Comparison of ENCODE assay signal across 24 mouse cellular contexts in genomic region chr3:131159881-131160615, GRCm38 (mm10). TPM values are rescaled to one million over a fixed set of nuclear protein-coding genes. Genes with fewer than 3 reads are reported as not detected.
DNase-seq lines count a peak whose midpoint lies in the region; ATAC-seq and TF ChIP-seq lines count a peak whose summit lies in the region.
"Had no signal": no experiment of that assay in that cellular context is flagged by ENCODE, and none has a peak within 500 bp of the region (broad histone marks: within the 10 kb centered on the region; RNA-seq: fewer than 3 reads in every experiment).

No protein-coding gene starts in this region.

- 67% methylated on average over 14 of the region's 14 CpGs for WGBS in spleen, adult 2 months
- 25% methylated on average over 14 of the region's 14 CpGs for WGBS in forebrain, embryonic 16.5 days

- peaks cover 22% of the 10 kb centered on the region; the same call in 1 of the 2 replicates for H3K4me1 ChIP-seq in spleen, adult 2 months (ENCODE audit: control insufficient read depth, insufficient read depth, insufficient read length)
- peaks cover 12 to 25% of the 10 kb centered on the region in 2 experiments for H3K4me1 ChIP-seq in CH12.LX (ENCODE audit: control insufficient read depth in 1 of 2, insufficient read depth in 2 of 2)
- peaks cover 28% of the 10 kb centered on the region for H3K4me1 ChIP-seq in forebrain, embryonic 16.5 days (replicated peaks; ENCODE audit: control insufficient read depth, insufficient read depth, low read length)
- H3K4me1 ChIP-seq: liver, embryonic 13.5 days had no signal

- no peak for TF ChIP-seq EP300 in CH12.LX (IDR thresholded peaks at IDR 0.05; ENCODE audit: low read length)

- H3K9ac ChIP-seq in CH12.LX (ENCODE audit: insufficient read depth, low read depth) = no peak overlapping the region
- H3K9ac ChIP-seq in forebrain, embryonic 16.5 days (replicated peaks; ENCODE audit: low read depth, low read length) = no peak overlapping the region
- H3K9ac ChIP-seq: hindbrain, embryonic 13.5 days; limb, embryonic 12.5 days; liver, embryonic 13.5 days; lung, embryonic 15.5 days; midbrain, embryonic 12.5 days had no signal

- no peak for ATAC-seq in forebrain, embryonic 16.5 days
- ATAC-seq: intestine, embryonic 16.5 days had no signal

- no peak overlapping the region for H3K4me3 ChIP-seq in spleen, adult 2 months (ENCODE audit: extremely low read depth, insufficient read depth, insufficient read length)
- H3K4me3 ChIP-seq in CH12.LX (replicated peaks in 1 of 3; ENCODE audit: low read depth in 2 of 3, low read length in 2 of 3, poor library complexity in 1 of 3) = no peak overlapping the region
- no peak overlapping the region for H3K4me3 ChIP-seq in forebrain, embryonic 16.5 days (replicated peaks; ENCODE audit: low read length)
- H3K4me3 ChIP-seq: embryonic facial prominence, embryonic 10.5 days; hindbrain, embryonic 13.5 days; limb, embryonic 12.5 days; liver, embryonic 13.5 days; lung, embryonic 15.5 days; midbrain, embryonic 12.5 days; myocyte had no signal

- DNase-seq in spleen, adult 2 months (ENCODE audit: low read depth in 1 of 2, low spot score in 2 of 2) = peak in 1 of 2 experiments; percentile 15
- DNase-seq in spleen, adult 18-20 months = no peak
- no peak for DNase-seq in CH12.LX (ENCODE audit: extremely low read depth)
- DNase-seq in thymus, postnatal 36 days = peak; percentile 41 to 46
- no peak for DNase-seq in right cerebral cortex, postnatal 10 days (ENCODE audit: low spot score in 2 of 2)
- no peak for DNase-seq in cerebellum, postnatal 36 days
- DNase-seq: adrenal gland, adult 8-10 months; B cell, adult 2 months; cerebellum, adult 11-12 months; cerebellum, postnatal 25 days; heart, postnatal 14 days; liver, embryonic 13.5 days; right cerebral cortex, postnatal 25 days had no signal

- no peak for TF ChIP-seq RAD21 in CH12.LX (IDR thresholded peaks at IDR 0.05; ENCODE audit: low read depth, low read length)

- TF ChIP-seq CTCF in spleen, adult 2 months (IDR thresholded peaks at IDR 0.05; ENCODE audit: extremely low read depth, insufficient read depth, insufficient read length, insufficient replicate concordance) = no peak
- TF ChIP-seq CTCF in CH12.LX (conservative IDR thresholded peaks at IDR 0.05 in 1 of 2, IDR thresholded peaks at IDR 0.05 in 1 of 2; ENCODE audit: low read depth in 2 of 2, low read length in 2 of 2) = no peak

- H3K9me3 ChIP-seq in CH12.LX (replicated peaks; ENCODE audit: low read length) = peaks cover 18% of the 10 kb centered on the region
- H3K9me3 ChIP-seq in forebrain, embryonic 16.5 days (ENCODE audit: control insufficient read depth, low read length) = no peaks in the 10 kb centered on the region
- H3K9me3 ChIP-seq: embryonic facial prominence, embryonic 10.5 days; hindbrain, embryonic 13.5 days; limb, embryonic 12.5 days; liver, embryonic 13.5 days; lung, embryonic 15.5 days; midbrain, embryonic 12.5 days had no signal

- TF ChIP-seq POLR2A in spleen, adult 2 months (IDR thresholded peaks at IDR 0.05; ENCODE audit: low read depth, low read length) = no peak
- TF ChIP-seq POLR2A in CH12.LX (IDR thresholded peaks at IDR 0.05; ENCODE audit: low read depth, low read length) = no peak

- H3K36me3 ChIP-seq in spleen, adult 2 months (ENCODE audit: control insufficient read depth, insufficient read depth, low read length) = no peaks in the 10 kb centered on the region
- H3K36me3 ChIP-seq in CH12.LX (replicated peaks in 1 of 2; ENCODE audit: control insufficient read depth in 1 of 2, insufficient read depth in 1 of 2, low read length in 1 of 2) = peaks cover 3 to 15% of the 10 kb centered on the region in 2 experiments
- no peaks in the 10 kb centered on the region for H3K36me3 ChIP-seq in forebrain, embryonic 16.5 days (ENCODE audit: control insufficient read depth, insufficient read depth)
- H3K36me3 ChIP-seq: hindbrain, embryonic 13.5 days; limb, embryonic 12.5 days; liver, embryonic 13.5 days; lung, embryonic 15.5 days; midbrain, embryonic 12.5 days had no signal

- H3K27me3 ChIP-seq in spleen, adult 2 months (ENCODE audit: control insufficient read depth, insufficient read depth, low read length) = no peaks in the 10 kb centered on the region
- no peaks in the 10 kb centered on the region for H3K27me3 ChIP-seq in CH12.LX (replicated peaks)
- H3K27me3 ChIP-seq in forebrain, embryonic 16.5 days (replicated peaks; ENCODE audit: control insufficient read depth, insufficient read depth, low read length) = no peaks in the 10 kb centered on the region
- H3K27me3 ChIP-seq: limb, embryonic 12.5 days; liver, embryonic 13.5 days; lung, embryonic 15.5 days; midbrain, embryonic 12.5 days had no signal

- no peak overlapping the region for H3K4me2 ChIP-seq in CH12.LX (ENCODE audit: insufficient read depth, low read depth, poor library complexity, severe bottlenecking)
- H3K4me2 ChIP-seq in forebrain, embryonic 16.5 days (ENCODE audit: low read length) = peak overlapping the region; percentile 2; the same call in 1 of the 2 replicates
- H3K4me2 ChIP-seq: heart, embryonic 11.5 days; hindbrain, embryonic 13.5 days; limb, embryonic 12.5 days; liver, embryonic 13.5 days; lung, embryonic 15.5 days; midbrain, embryonic 12.5 days had no signal

- H3K27ac ChIP-seq in spleen, adult 2 months (ENCODE audit: insufficient read depth, low read length) = peak overlapping the region; percentile 81
- H3K27ac ChIP-seq in CH12.LX (ENCODE audit: insufficient read depth, low read depth) = no peak overlapping the region
- no peak overlapping the region for H3K27ac ChIP-seq in forebrain, embryonic 16.5 days (ENCODE audit: low read length)
- H3K27ac ChIP-seq: embryonic facial prominence, embryonic 10.5 days; hindbrain, embryonic 13.5 days; kidney, postnatal 0 days; limb, embryonic 12.5 days; liver, embryonic 13.5 days; lung, embryonic 15.5 days; macrophage; midbrain, embryonic 12.5 days had no signal

- in situ Hi-C loops in CH12.LX (cut with MboI; ENCODE audit: low pct_ligation_motif_present, low pct_unique_long_range_greater_than_20kb, low sequenced_read_pairs) = no loop called here

- dilution Hi-C loops in CH12.LX (cut with MboI; ENCODE audit: extremely low pct_ligation_motif_present, extremely low pct_unique_long_range_greater_than_20kb, low sequenced_read_pairs) = no loop called here

- H3K79me2 ChIP-seq in CH12.LX (replicated peaks; ENCODE audit: control insufficient read depth, extremely low read depth, insufficient read depth, poor library complexity, severe bottlenecking) = 0 out of 2 replicates have a peak, but pooled peaks cover 4% of the 10 kb centered on the region

TF ChIP-seq in CH12.LX, 34 proteins besides CTCF, POLR2A, EP300 and RAD21:
- TF ChIP-seq ELF1 (IDR thresholded peaks at IDR 0.05; ENCODE audit: low read depth, low read length) (0 out of 2 replicates have a peak, but pooled peaks have one; percentile 12), ZC3H11A (IDR thresholded peaks at IDR 0.05; ENCODE audit: low read depth, low read length) (no peak)

RNA-seq across cellular contexts. Expression of gene Lef1, which starts 49.8 kb away (rescaled TPM):
- 50.9 and 54.5 TPM in 2 replicates for polyA plus RNA-seq in spleen, adult 2 months (2012; rRNA removed)
- total RNA-seq in CH12.LX (2012; rRNA removed) (14.5 and 15.8 TPM in 2 replicates), CH12.LX (2014; rRNA removed) (1.4 and 1.8 TPM in 2 replicates)
- 2.7 and 4.4 TPM in 2 replicates for polyA plus RNA-seq in CH12.LX (2012; ENCODE audit: insufficient read length, low read depth)
- 12.1 and 12.7 TPM in 2 replicates for polyA plus RNA-seq in forebrain, embryonic 16.5 days (2015; fragmentation: Nextera tagmentation; extraction: Ambion mirVana)

Comparison
In these comparisons a context has a peak if more than half of its experiments do, and no peak if none do; other contexts are left out.
1. DNase-seq: peak in thymus, postnatal 36 days (2 of 2); none in spleen, adult 18-20 months (0 of 2), CH12.LX (single experiment), right cerebral cortex, postnatal 10 days (0 of 2) and cerebellum, postnatal 36 days (0 of 2).